Mouse (Mus musculus): ENCODE measurements around the gene P2ry2. TPM values are rescaled to one million over a fixed set of nuclear protein-coding genes. Genes with fewer than 3 reads are reported as not detected.

Gene P2ry2
- total RNA-seq (2021): 4.3 and 5.0 TPM in 2 replicates
- long read RNA-seq, experiment 1: 0 reads
- long read RNA-seq, experiment 2, transcript P2ry2-201 (3 exons, 3,011 nt): major isoform, 5 of 7 reads
- long read RNA-seq, experiment 2, partial matches to known transcripts: 0 of 7 reads
- long read RNA-seq, experiment 2, other reads (novel, unspliced or antisense): 1 of 7 reads

DNA sequence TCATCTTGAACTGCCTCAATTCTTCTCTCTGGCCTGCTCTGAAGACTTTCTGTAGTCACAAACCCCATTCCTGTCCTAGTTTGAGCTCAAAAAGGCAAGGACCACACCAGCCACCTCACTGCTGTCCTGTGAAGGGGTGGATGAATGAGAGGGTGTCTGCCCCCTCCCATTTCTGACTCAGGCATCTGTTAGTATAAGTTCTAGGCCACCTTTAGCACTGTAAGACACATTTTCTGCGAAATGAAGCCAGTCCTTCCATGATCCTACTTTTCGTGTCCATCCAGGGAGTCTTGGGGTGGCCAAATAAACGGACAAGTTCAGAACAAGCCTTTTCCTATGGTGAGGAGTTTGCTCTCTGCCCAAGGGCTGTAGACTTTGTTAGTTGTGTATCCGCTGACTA is at the start of gene P2ry2:
TSS of gene P2ry2 (minus strand) at position 326 of the 400 bp plus-strand sequence.
- DNase-seq: no peak

DNA sequence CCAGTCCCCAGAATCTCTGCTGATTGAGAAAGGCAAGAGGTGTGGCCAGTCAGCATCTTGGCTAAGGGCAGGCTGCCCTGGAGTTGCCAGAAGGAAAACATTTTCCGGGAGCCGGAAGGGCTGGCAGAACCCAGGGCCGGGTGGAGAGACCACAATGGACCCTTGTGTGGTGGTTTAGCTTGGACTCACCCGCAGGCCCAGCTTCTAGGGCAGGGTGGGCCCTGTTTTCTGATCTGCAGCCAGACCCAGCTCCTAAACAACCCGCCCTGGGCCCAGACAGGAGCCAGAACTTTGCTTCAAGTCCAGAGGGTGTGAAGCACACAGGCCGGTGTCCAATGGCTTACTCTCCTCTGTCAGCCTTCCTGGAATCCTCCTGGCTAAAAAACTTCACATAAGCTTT is 49.6 kb upstream of the P2ry2 start:
- DNase-seq: peak; percentile 32

DNA sequence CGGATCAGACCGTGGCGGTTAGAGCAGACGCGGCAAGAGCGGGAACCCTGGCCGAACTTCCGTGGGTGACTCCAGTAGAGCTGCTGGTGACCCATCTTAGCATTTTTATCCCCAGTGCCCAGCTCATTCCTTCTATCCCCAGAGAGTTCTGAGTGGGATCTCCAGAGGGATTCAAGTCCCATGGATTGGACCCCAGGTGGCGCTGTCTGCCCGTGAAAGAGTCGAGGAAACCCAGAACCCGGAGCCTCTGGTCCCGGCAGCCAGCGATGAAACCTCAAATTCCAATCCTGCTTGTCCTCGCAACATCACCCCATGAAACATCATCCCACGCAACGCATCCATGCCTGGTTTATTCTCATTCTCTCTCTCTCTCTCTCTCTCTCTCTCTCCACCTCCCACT is 48.7 kb upstream of the P2ry2 start:
- peak; percentile 93 for DNase-seq

DNA sequence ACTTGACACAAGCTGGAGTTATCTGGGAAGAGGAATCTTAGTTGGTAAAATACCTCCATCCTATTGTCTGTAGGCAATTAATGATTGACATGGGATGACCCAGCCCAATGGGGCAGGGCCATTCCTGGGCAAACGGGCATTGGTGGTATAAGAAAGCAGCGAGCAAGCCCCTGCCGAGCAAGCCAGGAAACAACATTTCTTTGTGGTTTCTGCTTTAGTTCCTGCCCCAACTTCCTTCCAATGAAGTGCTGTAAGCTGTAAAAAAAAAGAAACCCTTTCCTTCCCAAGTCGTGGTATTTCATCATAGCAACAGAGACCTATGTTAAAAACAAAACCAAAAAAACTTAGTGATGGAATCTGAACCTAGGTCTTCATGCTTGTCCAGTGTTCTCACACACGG is 47.8 kb upstream of the P2ry2 start:
- no peak for DNase-seq

GRCm38 (mm10) chr7:101059188-101059587 is 46.5 kb upstream of the P2ry2 start:
- no peak for DNase-seq

- DNase-seq: no peak
Observed at GRCm38 (mm10) chr7:101057309-101057708, 44.6 kb upstream of the P2ry2 start.

DNA sequence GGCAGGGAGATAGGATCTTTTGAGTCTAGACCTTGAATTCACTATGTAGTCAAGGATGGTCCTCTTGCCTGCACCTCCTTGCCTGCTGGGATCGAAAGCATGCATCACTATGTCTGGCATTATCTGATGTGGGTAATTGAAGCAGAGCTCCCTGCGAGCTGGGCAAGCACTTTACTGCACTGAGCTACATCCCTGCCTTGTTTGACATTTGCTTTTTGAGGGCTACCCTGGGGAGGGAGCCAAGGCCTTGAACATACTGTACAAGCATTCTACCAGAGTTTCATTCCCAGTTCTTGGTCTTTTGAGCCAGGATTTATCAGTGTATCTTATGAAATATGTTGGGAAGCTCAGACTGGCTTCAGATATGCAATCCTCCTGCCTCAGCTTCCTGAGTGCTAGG is 40.5 kb upstream of the P2ry2 start:
- DNase-seq: peak; percentile 37

- peak; percentile 71 for DNase-seq
Observed at GRCm38 (mm10) chr7:101051551-101052221, 39.0 kb upstream of the P2ry2 start.

- peak; percentile 46 for DNase-seq
Observed at GRCm38 (mm10) chr7:101050724-101051550, 38.3 kb upstream of the P2ry2 start.

GRCm38 (mm10) chr7:101049326-101050087 is 36.8 kb upstream of the P2ry2 start:
- DNase-seq: no peak

DNA sequence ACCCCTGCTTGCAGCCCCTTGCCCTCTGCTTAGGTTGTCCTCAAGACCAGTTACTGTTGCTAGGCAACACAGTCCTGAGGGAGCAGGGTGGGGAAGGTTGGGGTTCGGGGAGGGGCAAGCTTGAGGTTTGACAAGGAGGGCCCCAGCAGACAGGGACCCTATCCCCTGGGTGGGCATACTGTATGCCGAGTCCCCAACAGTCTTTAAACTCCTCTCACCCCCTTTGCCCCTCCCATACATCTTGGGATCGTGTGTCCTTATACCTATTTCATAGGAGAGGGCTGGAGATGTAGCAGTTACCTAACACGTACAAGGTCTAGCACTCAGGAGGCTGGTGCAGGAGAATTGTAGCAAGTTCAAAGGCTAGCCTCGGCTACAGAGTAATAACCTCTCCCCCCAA is 35.6 kb upstream of the P2ry2 start:
- no peak for DNase-seq

GRCm38 (mm10) chr7:101043846-101044541 is 31.3 kb upstream of the P2ry2 start:
- no peak for DNase-seq

DNA sequence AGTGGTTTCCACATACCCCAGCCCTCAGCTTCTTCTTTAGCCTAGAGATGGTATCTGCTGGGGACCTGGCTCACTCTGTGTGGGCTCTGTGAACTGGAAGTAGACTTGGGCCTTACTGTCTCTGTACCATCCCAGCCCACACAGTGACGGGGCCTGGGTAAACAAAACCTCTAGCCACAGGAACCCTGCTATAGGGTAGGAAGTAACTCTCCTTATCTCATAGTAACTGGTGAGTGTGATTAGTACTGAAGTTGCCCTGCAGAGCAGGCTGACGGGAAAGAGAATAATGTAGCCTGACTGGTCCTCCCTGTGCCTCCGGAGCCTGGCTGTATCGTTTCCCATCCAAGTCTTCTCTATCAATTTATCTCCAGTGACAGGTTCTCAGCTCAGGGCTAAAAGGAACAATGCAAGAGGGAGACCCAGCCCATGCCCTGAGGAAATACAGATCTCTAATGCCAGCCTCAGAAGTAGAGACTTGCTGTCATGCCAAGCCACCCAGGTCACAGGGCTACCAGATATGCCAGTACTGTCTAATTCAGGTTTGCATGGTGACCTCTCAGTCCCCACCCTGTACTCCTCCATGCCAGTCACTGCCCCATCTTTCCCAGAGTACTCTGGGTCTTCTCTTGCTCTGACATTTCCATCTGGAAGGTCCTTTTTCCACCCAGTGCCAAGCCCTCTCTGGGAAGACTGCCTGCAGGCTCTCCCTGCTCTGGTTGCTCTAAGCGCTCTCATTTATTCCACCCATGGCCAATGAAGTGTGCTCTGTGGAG is 29.5 kb upstream of the P2ry2 start:
- DNase-seq: no peak

GRCm38 (mm10) chr7:101041544-101041943 is 28.9 kb upstream of the P2ry2 start:
- no peak for DNase-seq

DNA sequence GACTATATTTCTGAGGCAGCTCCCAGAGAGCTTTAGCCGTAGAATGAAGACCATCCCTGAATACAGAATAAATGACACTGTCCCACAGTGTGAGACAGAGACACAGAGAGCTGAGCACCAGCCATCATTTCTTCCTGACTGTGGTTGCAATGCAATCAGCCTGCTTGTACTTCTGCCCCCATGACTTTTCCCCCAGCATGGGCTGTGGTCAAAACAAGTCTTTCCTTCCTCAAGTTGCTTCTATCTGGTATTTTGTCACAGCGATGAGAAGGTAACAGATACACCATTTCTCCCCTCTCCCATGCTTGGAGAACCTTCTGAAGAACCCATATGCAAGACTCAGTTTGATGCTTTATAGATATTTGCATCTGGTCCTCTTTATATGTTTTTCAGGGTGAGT is 20.7 kb upstream of the P2ry2 start:
- DNase-seq: no peak

- DNase-seq: no peak
Observed at GRCm38 (mm10) chr7:101031234-101031633, 18.6 kb upstream of the P2ry2 start.

GRCm38 (mm10) chr7:101030756-101031155 is 18.1 kb upstream of the P2ry2 start:
- peak; percentile 37 for DNase-seq

DNA sequence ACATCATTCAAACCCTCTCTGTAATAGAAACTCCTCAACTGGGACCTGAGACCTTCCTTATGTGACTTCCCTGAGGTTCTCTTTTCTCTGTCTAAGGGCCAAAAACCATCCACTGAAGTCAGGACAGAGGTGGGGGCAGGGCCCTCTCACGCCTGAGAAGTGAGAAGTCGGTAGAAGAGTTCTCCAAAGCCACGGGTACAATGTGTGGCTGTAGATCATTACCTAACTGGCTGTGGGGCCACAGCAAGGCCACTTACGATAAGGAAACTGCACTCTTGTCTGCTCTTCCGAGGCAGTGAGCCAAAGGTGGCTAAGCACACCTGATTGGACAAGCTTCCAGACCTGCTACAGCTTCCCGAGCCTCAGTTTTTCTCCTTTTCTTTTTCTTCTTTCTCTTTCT is 16.8 kb upstream of the P2ry2 start:
- no peak for DNase-seq

DNA sequence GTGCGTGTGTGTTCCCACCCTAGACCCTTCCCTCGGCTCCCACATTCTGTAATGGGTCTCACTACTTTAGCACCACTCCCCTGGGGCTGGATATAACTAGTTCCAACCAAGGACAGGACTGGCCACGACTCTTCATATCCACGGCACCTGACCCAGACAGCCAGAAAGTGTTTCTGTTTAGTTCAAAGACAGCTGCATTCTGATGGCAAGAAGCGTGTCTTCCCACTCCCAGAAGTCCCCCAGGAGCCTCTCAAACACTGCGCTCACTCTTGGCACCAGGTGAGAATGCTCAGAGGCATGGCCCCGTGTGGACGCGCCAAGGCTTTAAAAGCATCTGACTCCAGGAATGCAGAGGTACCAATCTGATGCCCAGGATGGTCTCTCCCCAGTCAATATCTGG is 16.3 kb upstream of the P2ry2 start:
- no peak for DNase-seq

DNA sequence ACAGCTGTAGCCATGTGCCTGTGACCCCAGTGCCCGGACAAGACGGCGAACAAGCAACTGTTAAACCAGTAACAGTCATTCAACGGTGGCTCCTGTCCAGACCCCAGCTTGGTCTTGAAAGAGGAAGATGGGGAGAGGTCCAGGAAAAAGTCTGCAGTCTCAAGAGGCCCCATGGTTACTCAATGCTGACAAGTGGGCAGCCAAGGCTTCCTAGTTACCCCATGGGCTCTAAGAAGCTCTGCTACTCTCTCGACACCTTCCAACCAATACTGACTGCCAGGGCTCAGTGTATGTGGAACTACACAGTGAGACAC is 15.7 kb upstream of the P2ry2 start:
- no peak for DNase-seq

All from adrenal gland, postnatal 14 days (tissue).